Mouse (Mus musculus) ES-Bruce4 (cell line): ENCODE data around the gene Abhd14b. TPM values are rescaled to one million over a fixed set of nuclear protein-coding genes. Genes with fewer than 3 reads are reported as not detected.
A peak's percentile ranks its signal among the peaks of the same experiment; 100 is the strongest.

Experiments used
- H3K27ac ChIP-seq: 2 replicates; pipeline ENCODE4 v1.5.1; 2012; ENCODE audit warnings: low read length, inconsistent platforms; ENCODE audit not compliant: insufficient read depth
- H3K27me3 ChIP-seq: 2 replicates; pipeline ENCODE4 v1.6.1; 2012; ENCODE audit warnings: mild to moderate bottlenecking, low read length, inconsistent platforms; ENCODE audit not compliant: control insufficient read depth, poor library complexity, insufficient read depth, severe bottlenecking
- H3K36me3 ChIP-seq: 2 replicates; pipeline ENCODE4 v1.6.1; 2012; ENCODE audit warnings: inconsistent platforms, mild to moderate bottlenecking, low read length, moderate library complexity; ENCODE audit not compliant: control insufficient read depth, poor library complexity, insufficient read depth, severe bottlenecking
- H3K4me1 ChIP-seq: one replicate; pipeline ENCODE4 v1.8.1; 2011; ENCODE audit warnings: low read length; ENCODE audit not compliant: control insufficient read depth, insufficient read depth
- H3K4me3 ChIP-seq: 2 replicates; pipeline ENCODE4 v1.5.1; 2011; ENCODE audit warnings: low read depth, mild to moderate bottlenecking, low read length
- H3K9ac ChIP-seq: 2 replicates; pipeline ENCODE4 v1.6.1; 2012; ENCODE audit warnings: low read depth, mild to moderate bottlenecking, inconsistent platforms; ENCODE audit not compliant: poor library complexity, severe bottlenecking
- H3K9me3 ChIP-seq: replicated peaks from 2 replicates; pipeline ENCODE4 v1.6.1; 2012; ENCODE audit warnings: mild to moderate bottlenecking, low read length, inconsistent platforms; ENCODE audit not compliant: control insufficient read depth, poor library complexity, insufficient read depth, severe bottlenecking
- CTCF ChIP-seq: IDR thresholded peaks from one replicate; pipeline ENCODE4 v1.8.1; 2011; ENCODE audit warnings: low read depth, low read length
- EP300 ChIP-seq: IDR thresholded peaks from 2 replicates; pipeline ENCODE4 v1.6.1; 2011; ENCODE audit warnings: low read depth, low read length; ENCODE audit not compliant: insufficient read depth
- POLR2A ChIP-seq: IDR thresholded peaks from one replicate; pipeline ENCODE4 v1.8.1; 2011; ENCODE audit warnings: low read length; ENCODE audit not compliant: insufficient read depth
- polyA plus RNA-seq: library from polyadenylated mRNA; stranded (reverse); fragments of >200 nt; gene quantifications from 2 replicates; pipeline ENCODE4 v1.2.4, GENCODE M21; 2011; ENCODE audit warnings: low read depth; ENCODE audit not compliant: missing spikeins, insufficient read depth, insufficient read length

Gene Abhd14b
- polyA plus RNA-seq, 1 experiment, result 6.7 TPM

DNA sequence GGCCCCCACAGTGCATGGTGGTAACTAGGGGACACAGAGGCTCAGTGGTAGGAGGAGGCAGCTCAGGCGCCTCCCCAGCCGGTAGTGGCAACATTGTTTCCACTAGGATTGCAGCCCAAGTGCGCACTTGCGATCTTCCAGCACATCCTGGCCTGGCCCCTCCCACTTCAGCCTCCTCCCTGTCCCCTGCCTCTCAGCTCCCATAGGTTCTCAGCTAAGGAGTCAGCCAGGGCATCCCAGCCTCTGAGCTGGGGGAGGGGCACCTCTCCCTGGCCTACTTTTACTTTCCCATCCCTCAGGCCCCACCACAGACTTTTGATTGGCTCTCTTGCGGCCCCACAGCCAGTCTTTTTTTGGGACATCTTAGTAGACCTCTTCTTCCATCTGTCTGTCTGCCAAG is 24.6 kb downstream of the Abhd14b start:
- Histone ChIP-seq H3K9ac (no peak overlapping the region), H3K4me3 (peak overlapping the region; percentile 46), H3K9me3 (no peaks in the 10 kb centered on the region), H3K4me1 (peaks cover 2% of the 10 kb centered on the region), H3K27ac (no peak overlapping the region), H3K36me3 (no peaks in the 10 kb centered on the region), H3K27me3 (no peaks in the 10 kb centered on the region)
- TF ChIP-seq POLR2A (peak; percentile 20), EP300 (no peak)

DNA sequence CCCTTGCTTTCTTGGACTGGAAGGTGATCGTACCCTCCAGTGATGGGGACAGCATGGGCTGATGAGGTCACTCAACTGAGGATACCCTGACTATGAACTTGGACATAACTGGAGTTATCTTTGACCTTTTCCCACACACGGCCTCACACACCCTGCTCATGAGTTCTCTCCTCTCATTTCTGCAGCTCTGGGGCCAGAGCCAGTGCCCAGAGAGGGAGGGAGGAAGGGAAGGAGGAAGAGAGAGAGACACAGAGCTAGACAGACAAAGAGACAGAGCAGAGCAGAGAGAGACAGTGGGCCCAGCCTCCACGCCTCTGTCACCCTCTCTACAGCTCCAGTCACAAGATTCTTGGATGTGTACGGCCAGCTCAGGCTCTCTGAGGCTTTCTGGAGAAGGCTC is 25.1 kb downstream of the Abhd14b start:
- Histone ChIP-seq H3K9me3 (no peaks in the 10 kb centered on the region), H3K9ac (no peak overlapping the region), H3K4me1 (peaks cover 2% of the 10 kb centered on the region), H3K36me3 (no peaks in the 10 kb centered on the region), H3K4me3 (no peak overlapping the region), H3K27ac (no peak overlapping the region), H3K27me3 (no peaks in the 10 kb centered on the region)
- TF ChIP-seq EP300 (no peak), CTCF (no peak)

DNA sequence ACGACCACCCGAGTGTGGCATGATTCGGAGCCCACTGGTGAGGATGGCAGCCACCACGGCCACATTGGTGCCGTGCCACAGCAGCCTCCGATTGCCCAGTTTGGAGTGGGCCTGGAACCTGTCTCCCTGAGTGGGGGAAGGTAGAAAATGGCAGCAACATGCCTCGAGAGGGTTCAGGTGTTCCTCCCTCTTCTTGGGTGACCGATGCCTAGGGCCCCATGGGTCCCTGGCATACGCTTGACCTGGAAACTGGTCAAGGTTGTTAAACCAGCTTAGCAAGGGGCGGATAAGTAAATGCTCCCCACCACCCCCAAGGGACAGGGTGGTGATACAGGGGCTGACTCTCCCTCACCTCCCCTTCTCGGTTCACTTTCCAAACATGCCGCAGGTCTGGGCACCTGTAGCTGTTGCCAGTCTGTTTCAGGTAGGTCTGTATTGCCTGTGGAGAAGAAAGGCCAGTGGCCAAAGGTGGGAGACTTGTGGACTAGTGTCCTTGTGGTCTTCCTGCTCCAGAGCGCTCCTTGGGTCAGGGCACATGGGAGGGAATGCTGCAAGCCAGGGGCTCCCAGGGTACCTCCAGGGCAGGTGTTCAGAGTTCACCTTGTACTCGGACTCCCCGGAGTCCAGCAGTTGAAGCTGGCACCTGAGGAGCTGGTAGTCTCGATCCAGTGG is 26.0 kb downstream of the Abhd14b start:
- no peaks in the 10 kb centered on the region for H3K27me3 ChIP-seq
- H3K4me3 ChIP-seq, result no peak overlapping the region
- no peak overlapping the region for H3K27ac ChIP-seq
- peaks cover 2% of the 10 kb centered on the region for H3K4me1 ChIP-seq
- H3K9me3 ChIP-seq, result no peaks in the 10 kb centered on the region
- H3K9ac ChIP-seq, result no peak overlapping the region
- TF ChIP-seq POLR2A (no peak), CTCF (no peak), EP300 (no peak)
- H3K36me3 ChIP-seq, result no peaks in the 10 kb centered on the region

DNA sequence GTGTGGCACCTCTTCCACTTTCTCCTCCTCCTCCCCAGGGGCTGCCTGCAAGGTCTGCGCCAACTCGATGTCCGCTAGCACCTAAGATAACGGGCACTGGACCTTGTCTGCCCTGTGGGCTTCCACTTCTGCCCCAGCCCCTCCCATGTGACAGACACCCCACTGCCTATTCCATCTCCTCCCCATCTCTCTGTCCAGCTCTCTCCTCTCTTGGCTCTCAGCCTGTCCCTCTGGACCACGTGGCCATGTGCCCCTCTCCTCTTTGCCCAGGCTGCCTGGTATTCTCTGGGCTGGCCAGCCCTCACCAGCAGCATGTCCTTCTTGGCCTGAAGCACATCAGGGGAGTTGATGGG is 26.5 kb downstream of the Abhd14b start:
- no peak overlapping the region for H3K9ac ChIP-seq
- H3K4me1 ChIP-seq, result peaks cover 2% of the 10 kb centered on the region
- H3K27ac ChIP-seq, result no peak overlapping the region

DNA sequence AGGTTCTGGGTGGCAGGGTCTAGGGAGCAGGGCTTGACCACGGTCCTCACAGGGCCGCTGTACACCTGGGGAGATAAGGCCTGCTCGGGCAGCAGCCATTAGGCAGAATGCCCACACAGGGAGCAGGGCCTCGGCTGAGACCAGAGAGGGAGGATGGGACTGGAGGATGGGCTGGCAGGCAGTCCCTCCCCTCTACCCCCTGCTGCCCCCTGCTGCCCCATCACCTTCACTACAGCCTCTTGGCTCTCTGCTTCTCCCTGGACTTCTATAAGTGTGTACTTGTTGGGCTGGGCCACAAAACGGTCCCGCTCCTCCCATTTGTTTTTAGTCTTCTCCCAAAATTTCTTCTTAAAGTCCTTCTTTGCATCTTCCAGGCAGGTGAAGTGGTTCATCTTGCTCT is 27.2 kb downstream of the Abhd14b start:
- Histone ChIP-seq H3K9ac (peak overlapping the region; percentile 17; the same call in 1 of the 2 replicates), H3K36me3 (no peaks in the 10 kb centered on the region), H3K4me1 (peaks cover 2% of the 10 kb centered on the region), H3K27ac (no peak overlapping the region), H3K27me3 (no peaks in the 10 kb centered on the region), H3K4me3 (peak overlapping the region; percentile 32; the same call in 1 of the 2 replicates), H3K9me3 (no peaks in the 10 kb centered on the region)
- peak; percentile 86 for TF ChIP-seq CTCF
- TF ChIP-seq EP300, result 0 out of 2 replicates have a peak, but pooled peaks have one; percentile 14
- no peak for TF ChIP-seq POLR2A

More for the DNA sequence above, 26.5 kb downstream of the Abhd14b start:
- H3K9me3 ChIP-seq, result no peaks in the 10 kb centered on the region
- no peaks in the 10 kb centered on the region for H3K36me3 ChIP-seq
- no peak overlapping the region for H3K4me3 ChIP-seq
- TF ChIP-seq CTCF, result no peak
- no peak for TF ChIP-seq EP300
- TF ChIP-seq POLR2A, result no peak
- H3K27me3 ChIP-seq, result no peaks in the 10 kb centered on the region

DNA sequence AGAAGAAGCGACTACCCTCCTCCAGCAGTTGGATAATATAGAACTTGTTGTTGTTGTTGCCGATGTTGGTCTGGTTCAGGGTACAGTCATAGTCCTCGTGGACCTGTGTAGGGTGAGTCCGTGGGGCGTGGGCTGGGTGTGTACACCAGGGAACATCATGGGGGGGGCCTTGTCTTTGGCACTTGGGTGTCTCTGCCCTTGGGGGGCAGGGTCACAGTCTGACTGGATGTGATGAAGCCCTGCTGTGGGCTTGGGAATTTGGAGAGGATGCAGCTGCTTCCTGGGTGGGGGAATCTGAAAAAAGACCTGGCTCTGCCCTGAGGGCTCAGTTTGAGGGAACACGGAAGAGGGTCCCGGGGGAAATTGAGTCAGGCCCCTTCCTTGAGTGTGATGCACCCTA is 27.8 kb downstream of the Abhd14b start:
- Histone ChIP-seq H3K27ac (no peak overlapping the region), H3K4me1 (peaks cover 2% of the 10 kb centered on the region), H3K9ac (peak overlapping the region; percentile 17; the same call in 1 of the 2 replicates), H3K4me3 (no peak overlapping the region), H3K36me3 (no peaks in the 10 kb centered on the region), H3K27me3 (no peaks in the 10 kb centered on the region), H3K9me3 (no peaks in the 10 kb centered on the region)
- TF ChIP-seq EP300 (no peak), POLR2A (no peak), CTCF (no peak)
